Mouse (Mus musculus) adrenal gland, postnatal 0 days (tissue): ENCODE data around the gene Pdcd1. TPM values are rescaled to one million over a fixed set of nuclear protein-coding genes. Genes with fewer than 3 reads are reported as not detected.

Source experiments
- polyA plus RNA-seq: library from polyadenylated mRNA; unstranded; fragments of >200 nt; fragmentation: Nextera tagmentation; extraction: Ambion mirVana; gene quantifications from 2 replicates; pipeline ENCODE4 v1.2.1, GENCODE M21; 2015

The Pdcd1 gene
- polyA plus RNA-seq = 0.08 TPM in 1 of 2 replicates, not detected in the other

DNA sequence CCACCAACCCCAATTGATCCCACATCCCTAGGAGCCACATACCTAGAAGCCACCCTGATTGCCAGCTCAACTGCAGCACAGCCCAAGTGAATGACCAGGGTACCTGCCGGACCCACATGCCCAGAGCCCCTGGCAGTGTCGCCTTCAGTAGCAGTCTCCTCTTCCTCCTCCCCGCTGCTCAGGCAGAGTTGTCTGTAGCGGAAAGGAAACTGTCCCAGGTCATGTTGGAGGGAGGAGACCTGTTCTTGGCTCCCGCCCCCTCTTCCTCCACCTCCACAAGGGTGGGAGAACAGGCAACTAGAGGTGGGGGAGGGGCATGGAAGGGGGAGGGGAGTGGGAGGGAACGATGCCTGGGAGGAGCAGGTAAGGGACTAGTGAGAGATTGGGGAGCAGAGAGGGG lies at the start of gene Pdcd1:
Gene Pdcd1 (minus strand): TSS at position 181 of the 400 bp plus-strand sequence.

DNA sequence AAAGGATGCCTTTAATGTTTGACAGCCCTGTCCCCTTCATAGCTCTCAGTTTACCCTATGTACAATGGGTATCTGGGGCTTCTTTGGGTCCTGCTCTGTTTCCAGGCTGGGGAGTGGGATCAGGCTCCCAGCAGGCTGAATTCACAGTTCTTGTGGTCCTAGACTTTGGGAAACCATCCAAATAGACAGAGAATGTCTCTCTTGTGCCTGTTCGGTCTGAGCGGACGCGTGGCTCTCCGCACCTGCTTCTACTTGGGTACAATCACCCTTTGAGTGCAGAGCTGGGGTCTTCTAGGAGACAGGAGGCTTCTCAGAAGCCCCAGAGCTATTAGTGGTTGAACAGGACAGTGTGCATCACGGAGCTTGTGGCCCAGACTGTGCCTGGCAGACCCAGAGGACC lies 32.2 kb downstream of the Pdcd1 start, which contains the start of gene Neu4:
Gene Neu4 (plus strand): TSS at position 301 of the 400 bp plus-strand sequence.

DNA sequence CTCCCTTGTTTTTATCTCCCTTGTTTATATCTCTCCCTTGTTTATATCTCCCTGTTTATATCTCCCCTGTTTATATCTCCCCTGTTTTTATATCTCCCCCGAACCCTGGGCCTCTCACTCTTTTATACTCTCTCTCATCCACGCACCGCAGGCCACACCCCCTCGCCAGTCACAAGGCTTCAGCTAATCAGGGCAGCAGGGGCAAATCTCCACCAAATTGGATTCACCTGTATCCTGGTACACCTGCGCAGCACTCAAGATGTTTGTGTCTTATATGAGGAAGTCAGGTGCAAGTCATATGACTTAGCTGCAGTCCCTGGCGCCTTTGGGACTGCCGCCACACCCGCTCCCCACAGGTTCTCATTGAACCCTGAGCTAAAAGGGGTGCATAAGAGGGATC lies 62.1 kb downstream of the Pdcd1 start, which contains the start of gene Gal3st2c:
Gene Gal3st2c (plus strand): TSS at position 301 of the 400 bp plus-strand sequence.

Other genes starting within 250 kb of the Pdcd1 start
- gene Ing5, start 248.6 kb downstream of the Pdcd1 start, polyA plus RNA-seq = 7.0 and 7.7 TPM in 2 replicates
- gene D2hgdh, start 227.6 kb downstream of the Pdcd1 start, polyA plus RNA-seq = 12.4 and 27.5 TPM in 2 replicates
- gene Gal3st2, start 191.2 kb downstream of the Pdcd1 start, polyA plus RNA-seq = not detected in 2 replicates
- not detected in 2 replicates for gene Gal3st2b, start 134.2 kb downstream of the Pdcd1 start, polyA plus RNA-seq
- not detected in 2 replicates for gene Gal3st2c, start 62.0 kb downstream of the Pdcd1 start, polyA plus RNA-seq
- not detected in 2 replicates for gene Neu4, start 32.1 kb downstream of the Pdcd1 start, polyA plus RNA-seq